Mouse (Mus musculus): ENCODE measurements at regions not wholly inside any gene's neighbourhood (a gene's known extent, or its start where the extent isn't known, plus 50 kb on each side); places are given as distances from the start of the nearest gene placed in this dataset.

DNA sequence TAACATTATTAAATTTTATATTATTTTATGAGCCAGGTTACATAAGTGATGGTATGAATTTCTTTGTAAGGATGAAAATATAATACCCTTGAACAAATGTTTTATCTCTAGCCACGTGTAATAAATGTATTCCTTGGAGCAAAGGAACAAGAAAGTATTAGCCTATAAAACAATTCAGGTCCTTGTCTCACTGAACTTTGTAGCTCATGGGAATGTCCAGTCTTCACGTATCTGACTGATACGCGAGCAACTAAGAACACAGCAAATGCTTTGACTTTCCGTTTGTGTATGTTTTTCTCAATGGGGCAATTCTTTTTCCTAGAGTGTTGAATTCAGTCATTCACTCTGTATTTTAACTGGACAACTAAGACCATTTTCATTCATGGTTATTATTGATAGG, 216.9 kb upstream of the Mettl25 start:
- no peak for DNase-seq

DNA sequence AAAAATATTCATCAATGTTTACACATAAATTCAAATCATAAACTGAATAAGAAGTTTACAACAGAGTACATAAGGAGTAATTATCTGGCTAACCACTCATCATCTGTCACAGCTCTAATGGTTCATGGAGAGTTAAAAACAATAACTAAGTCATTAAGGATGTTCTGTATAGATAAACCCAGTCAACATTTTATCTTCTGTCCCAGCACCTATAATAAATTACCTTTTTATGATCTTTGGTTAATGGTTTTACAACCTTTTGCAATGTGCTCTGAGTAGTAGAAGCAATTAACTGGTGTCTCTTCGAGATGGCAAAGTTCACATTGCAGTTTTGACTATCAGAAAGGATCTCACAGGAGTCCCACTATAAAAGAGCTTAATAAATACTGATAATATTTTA, 197.3 kb upstream of the Mettl25 start:
- no peak for DNase-seq

DNA sequence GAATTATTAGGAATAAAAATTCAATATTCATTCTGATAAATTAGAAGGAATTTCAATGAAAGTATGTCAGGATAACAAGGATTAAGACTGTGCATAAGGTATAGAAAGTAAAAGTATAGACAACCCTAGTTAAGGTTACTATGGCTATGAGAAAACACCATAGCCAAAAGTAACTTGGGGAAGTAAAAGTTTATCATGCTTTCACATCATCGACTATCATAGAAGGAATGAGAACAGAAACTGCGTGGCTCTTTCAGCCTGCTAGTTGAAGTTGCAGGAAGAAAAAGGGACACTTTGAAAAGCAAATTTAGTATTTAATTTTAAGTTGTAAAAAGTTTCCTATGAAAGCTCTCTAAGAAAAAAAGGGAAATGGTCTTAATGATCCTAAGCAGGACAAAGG, 196.9 kb upstream of the Mettl25 start:
- no peak for DNase-seq

DNA sequence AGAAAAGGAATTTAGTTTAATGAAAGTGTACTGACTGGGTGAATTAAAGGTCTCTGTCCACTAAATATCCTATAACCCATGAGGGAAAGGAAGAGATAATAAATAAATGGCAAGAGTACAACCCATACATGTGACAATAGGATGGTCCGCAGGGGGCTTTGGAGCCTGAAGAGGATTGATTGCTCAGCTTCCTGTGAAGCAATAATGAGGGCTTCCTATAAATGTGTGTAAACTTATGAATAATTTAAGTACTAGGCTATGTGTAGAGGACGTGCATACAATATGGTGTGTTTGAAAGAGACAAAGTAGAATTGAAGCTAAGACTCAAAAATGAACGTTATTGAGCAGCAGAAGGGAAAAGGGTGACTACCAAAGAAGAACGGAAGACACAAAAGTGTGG, 192.2 kb upstream of the Mettl25 start:
- no peak for DNase-seq

DNA sequence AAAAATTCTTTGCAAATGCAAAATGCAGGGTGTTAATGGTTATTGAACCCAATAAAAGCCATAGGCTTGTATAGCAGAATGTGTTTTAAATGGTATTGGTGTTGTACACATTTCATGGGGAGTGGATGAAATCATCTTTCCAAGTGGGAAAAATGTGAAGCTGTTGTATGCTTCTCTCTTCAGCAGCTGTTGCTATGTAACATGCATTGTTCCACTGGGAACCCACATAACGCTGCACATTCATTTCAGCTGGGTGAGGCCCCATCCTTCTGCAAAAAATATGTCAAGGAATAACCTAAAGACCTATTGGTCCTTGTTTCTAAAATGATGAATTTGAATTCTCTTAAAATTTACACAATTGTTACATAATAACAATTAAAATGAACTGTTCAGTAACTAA, 183.5 kb upstream of the Mettl25 start:
- no peak for DNase-seq

DNA sequence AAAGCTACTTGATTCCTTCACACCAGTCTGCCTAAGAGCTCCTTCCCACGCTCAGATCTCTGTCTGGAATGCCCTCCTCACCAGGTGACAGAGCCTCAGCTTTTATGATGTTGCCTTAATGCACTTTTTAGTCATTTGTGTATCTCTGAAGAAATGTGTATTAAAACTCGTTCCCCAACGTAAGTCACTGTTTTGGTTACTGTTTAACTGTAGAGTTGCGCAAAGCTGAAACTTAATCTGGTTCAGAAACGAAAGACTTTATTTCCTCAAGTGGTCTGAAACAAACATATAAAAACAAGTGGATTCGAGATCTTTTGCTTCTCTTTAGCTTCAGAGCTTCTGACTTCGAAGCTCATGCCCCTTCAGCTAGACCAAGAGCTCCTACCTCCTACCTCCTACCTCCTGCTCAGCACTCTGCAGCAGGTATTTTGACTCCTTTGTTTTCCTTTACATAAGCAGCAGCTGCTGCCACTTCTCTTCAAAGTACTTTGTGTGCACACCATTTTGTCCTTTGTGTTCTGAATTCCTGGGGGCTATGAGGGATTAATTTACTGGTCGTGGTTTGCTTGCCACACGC, 182.5 kb upstream of the Mettl25 start:
- no peak for DNase-seq

DNA sequence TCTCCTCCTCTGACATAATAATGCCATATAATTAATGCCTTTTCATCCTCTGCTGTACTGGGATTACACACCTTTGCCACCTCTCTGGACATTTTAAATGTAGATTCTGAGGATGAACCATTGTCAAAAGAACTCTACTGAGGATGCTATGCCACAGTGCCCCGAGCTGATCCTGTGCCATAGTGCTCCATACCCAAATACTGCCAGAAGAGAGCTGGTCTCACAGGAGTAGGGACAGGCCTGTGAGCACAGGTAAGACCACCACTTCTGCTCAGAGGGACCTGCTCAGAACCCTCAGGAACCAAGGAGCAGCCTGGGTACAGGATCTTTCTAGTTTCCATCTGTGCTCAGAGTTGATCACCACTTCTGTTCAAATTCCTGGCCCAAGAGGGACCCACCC, 174.8 kb upstream of the Mettl25 start:
- DNase-seq, result no peak

DNA sequence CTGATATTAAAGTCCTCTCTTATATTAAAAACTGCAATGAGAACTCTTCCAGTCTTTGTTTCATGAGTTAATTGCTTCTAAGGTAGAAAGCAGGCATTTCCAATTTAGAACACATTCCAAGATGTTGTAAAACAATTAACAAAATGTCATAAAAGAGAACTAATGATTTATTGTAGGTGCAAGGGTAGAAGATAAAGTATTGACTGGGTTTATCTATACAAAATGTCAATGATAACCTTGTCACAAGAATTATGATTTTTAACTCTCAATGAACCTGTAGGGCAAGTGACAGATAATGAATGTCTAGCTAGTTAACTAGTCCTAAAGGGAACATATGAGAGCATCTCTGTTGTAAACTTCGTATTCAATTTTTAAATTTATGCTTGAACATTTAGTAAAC, 174.3 kb upstream of the Mettl25 start:
- no peak for DNase-seq

DNA sequence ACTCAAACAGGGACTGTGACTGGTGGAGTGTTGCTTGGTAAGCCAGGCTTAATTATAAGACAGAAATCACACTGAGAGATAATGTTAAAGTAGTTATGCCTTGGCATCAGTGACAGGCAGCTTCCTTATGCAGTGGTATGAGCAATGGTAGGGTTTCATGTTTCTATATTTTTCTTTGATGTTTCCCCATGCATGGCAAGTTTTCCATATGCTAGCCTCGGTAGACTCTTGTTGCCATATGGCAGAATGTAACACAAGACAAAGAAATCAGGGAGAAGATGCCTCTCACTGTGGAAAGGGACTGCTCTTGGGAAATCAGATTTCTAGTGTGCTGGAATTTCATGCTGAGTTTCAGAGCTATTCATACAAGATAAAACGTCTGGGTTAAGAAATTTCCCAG, 169.0 kb upstream of the Mettl25 start:
- no peak for DNase-seq

DNA sequence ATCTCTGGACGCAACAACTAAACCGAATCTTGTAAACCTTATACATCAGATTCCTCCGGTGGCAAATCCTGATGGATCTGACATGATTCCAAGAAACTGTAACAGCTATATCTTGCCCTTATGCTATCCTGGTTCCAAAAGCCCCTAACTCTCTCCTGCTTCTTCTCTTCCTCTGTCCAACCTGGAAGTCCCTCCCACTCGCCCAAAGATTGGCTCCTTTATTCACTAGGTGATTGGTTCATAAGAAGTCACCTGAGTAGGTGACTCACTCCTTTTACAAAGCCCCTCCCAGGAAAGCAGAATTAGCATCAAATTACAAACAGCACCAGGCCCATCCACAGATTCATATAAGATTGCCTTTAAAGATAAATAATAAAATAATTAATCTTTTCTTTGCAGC, 166.2 kb upstream of the Mettl25 start:
- DNase-seq, result no peak

DNA sequence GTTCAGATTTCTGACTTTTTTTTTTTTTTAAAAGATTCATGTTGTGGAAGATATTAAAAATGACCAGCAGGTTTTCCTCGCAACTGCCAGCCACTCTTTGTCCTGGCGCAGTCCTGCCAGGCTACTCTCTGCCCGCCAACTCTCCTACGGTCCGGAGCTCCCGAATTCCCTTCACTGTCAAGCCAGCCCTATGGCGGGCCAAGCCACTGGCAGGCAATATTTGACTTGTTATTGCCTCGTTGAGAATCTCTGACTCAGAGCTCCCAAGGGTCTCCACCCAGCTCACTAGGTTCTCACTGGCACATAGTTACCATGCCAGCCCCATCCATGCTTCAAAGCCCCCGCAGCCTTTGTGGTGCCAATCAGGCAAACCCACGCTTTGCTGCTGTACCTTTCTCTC, 165.7 kb upstream of the Mettl25 start:
- peak; percentile 10 to 25 for DNase-seq

DNA sequence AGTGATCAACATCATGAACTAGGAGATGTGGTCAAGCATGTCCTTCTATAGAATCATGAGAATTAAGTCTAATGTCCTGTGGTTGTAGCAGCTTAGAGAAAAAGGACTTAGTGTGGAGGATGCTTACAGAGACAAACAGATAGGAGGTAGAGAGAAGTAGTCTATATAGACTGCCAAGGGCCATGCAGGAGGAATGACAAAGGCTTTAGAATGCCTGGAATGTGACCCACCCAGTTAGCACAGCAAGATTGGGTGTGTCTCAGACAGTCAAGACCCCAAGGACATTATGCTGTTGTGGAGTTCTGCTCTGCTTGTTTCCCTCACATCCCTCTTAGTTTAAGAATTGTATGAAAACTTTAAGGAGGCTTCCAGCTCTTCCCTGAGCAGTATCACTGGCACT, 164.9 kb upstream of the Mettl25 start:
- no peak for DNase-seq

DNA sequence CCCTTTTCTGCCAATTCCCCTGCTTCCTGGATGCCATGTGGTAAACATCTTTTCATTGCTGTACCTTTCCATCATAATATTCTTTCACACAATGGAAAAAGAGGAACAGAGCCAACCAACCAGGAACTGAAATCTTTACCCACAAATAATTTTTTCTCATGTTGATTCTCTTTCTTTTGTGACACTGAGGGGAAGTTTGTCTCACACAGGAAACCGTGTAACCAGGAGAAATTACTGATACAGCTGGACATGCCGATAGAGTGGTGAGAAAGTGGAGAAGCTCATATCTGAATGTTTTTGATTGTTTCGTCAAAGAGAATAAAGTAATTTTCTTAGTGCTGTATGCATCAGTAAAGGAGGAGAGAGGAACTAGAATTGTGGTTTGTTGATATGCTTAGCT, 116.3 kb upstream of the Mettl25 start:
- no peak for DNase-seq

DNA sequence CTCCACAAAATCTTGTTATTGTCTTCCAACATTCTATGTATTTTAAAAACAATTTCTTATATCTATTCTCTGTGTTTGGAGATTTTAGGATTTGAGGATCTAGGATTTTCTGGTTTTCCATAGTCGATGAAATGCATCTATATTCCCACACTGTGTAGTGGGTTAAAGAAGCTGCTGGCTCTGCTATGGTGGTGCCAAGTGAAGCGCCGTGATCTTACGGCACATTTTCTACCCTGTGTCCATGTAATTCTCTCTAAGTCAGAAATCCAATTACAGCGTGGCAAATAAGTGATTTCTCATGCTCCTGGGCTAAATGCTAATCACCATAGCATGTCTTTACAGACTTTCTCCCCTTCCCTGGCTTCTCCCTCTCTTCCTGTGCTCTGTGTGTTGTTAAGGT, 92.1 kb upstream of the Mettl25 start:
- DNase-seq, result no peak

DNA sequence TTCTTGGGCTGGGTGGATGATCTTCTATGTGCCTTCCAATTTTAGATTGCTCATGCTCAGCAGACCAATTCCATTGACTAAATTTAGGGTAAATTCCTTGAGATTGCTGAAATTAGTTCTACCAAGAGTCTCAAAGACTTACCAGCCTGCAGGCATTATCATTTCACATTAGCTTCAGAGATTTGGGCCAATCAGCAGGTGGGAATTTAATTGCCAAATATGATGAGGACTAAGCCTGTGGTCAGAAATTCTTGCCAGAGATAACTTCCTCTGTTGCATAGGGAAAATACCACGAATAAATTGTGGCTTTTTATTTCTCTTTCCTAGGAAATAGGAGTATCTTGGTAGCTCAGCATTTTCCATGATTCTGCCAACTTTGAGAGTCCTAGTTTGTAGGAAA, 91.6 kb upstream of the Mettl25 start:
- DNase-seq, result no peak

DNA sequence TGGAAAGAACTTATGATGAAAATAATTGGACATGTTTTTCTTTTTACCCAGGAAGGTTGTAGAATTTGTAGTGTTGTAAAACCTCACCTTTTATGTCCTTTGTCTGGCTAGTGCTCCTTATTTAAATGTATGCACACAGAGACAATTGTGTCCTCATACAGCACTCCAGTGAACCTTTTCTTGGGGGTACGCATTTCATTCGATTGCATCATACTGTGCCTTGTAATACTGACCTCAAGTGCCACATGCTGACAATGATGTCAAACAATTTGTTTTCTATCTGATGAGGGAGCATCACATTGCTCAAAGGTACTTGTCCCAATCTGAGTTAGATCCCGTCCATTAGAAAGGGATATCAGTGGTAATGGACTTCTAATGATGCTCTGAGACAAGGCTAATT, 86.4 kb upstream of the Mettl25 start:
- no peak for DNase-seq

DNA sequence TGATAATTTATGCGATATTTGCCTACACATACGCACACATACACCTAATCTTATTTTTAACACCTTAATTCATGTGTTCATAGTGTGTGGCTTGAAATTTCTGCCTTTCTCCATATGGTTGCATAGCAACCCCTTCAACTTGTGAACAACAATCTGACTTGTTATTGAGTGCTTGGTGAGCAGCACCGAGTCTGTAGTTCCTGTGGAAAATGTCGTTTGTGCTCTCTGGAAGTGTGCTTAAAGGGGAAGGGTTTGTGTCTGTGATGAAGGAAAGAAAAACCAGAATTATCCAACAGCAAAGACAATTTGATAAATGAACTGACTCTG, 85.7 kb upstream of the Mettl25 start:
- DNase-seq, result no peak

DNA sequence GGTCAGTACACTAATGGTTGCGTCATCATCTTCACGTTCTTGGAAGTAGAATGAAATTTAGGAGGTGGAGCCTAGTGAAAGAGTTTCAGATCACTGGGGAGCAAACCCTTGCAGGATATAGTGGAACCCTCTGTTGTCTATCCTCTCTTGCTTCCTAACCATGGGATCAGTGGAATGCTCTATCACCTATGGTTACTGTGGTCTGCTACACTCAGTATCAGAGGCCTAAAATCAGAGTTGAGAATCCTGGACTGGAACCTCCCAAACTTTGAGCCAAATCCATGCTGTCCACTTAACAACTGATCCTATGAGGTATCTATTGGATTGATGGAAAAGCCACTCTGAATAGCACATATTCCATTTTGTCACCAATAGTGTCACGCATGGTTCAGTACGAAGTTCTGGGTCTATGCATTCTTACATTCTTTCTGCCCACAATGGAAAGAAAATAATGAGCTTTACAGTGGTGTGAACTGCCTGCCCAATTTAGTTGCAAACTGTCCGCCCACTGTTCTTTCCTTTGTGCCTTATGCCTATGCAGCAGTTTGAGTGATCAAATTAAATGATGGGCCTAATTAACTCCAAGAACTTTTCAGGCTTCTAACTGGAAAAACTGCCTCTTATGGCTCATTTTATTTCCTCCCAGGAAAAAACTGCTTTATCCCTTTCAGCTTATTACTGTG, 85.2 kb upstream of the Mettl25 start:
- peak in 1 of 2 experiments; percentile 8 for DNase-seq

DNA sequence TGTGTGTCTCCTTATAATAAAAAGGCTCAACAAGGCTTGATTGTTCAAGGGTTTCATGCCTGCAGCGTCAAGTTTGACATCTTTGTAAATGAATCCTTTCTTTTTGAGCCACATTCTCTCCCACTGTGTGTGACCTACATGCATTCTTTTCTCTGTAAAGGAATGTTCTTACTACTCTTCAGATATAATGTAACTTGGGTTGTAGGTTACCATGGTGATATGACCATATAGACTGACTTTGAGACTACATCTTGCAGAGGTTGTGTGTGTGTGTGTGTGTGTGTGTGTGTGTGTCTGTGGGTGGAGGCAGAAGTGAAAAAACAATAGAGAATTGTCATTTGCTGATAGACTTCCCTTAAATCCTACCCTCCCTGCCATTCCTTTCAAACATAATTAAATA, 58.5 kb upstream of the Mettl25 start:
- no peak for DNase-seq

DNA sequence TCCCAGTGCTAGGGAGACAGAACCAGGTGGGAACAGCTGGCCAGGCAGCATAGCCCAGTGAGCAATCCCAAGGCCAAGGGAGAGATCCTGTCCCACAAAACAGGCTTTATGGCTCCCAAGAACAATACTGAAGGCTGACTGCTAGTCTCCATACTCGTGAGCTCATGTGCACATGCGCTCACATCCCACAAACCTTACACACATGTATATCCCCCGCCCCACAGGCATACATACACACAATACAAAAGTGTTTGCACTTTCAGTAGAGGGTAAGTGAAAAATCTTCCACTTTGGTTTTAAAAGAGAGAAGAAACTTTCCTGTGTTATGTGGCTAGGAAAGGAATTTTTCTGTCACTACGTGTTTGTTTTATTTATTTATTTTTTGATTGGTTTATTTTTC, 58.0 kb upstream of the Mettl25 start:
- DNase-seq, result no peak

Measured in layer of hippocampus, postnatal 36 days (tissue).